Mouse (Mus musculus): ENCODE measurements around the gene Pds5a. TPM values are rescaled to one million over a fixed set of nuclear protein-coding genes. Genes with fewer than 3 reads are reported as not detected.
"Not testable (repeated sequence)": the region's sequence is repeated elsewhere in the genome, so short reads cannot be mapped to it uniquely, and the experiment has no call there.

Pds5a gene
- total and polyA plus RNA-seq, 3 experiments: 3.0 to 98.1 (median 74.0) TPM

- peak; percentile 84 for DNase-seq
These were observed 1.1 kb downstream of the Pds5a start for GRCm38 (mm10) chr5:65696821-65697485.

- not testable (repeated sequence) for DNase-seq
These were observed 4.0 kb downstream of the Pds5a start for GRCm38 (mm10) chr5:65694076-65694475.

- DNase-seq: no peak
These were observed 5.1 kb downstream of the Pds5a start for GRCm38 (mm10) chr5:65693018-65693417.

- DNase-seq: no peak
These were observed 9.3 kb downstream of the Pds5a start for GRCm38 (mm10) chr5:65688806-65689205.

DNA sequence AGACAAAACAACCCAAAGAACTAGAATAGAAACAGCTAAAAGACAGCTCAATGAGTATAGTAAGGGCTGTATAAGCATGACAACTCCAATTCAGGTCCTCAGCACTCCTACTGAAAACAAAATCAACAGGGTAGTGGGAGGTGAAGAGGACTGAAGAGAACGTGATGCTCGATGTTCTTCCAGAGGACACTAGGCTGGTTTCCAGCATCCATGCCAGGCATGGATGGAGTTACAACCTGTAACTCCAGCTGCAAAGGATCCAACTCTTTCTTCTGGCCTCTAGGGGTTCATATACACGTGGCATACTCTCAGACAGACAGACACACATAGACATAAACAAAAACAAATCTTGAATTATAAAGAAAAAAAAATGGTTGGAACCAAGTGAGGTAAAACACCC lies 11.3 kb downstream of the Pds5a start:
- no peak for DNase-seq

- DNase-seq: peak; percentile 8
These were observed 19.2 kb downstream of the Pds5a start for GRCm38 (mm10) chr5:65678826-65679225.

DNA sequence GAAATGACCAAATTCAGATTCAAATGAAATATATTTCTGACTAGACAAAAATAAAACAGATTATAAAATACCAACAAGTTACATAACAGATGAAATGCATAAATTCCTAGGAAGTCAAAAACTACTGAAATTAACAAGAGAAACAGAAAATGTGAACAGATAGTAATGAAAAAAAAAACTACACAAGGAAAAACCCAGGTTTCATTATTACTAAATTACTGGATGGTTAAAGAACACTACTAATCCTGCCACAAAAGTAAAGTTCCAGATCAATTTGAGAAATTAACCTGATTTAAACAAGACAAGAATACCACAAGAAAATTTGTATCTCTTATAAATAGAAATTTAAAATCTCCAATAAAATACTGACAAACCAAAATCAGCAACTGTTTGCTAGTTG lies 25.9 kb downstream of the Pds5a start:
- no peak for DNase-seq

GRCm38 (mm10) chr5:65667644-65668043 lies 30.4 kb downstream of the Pds5a start:
- DNase-seq: no peak

- no peak for DNase-seq
These were observed 32.7 kb downstream of the Pds5a start for GRCm38 (mm10) chr5:65665370-65665769.

GRCm38 (mm10) chr5:65661958-65662357 lies 36.1 kb downstream of the Pds5a start:
- no peak for DNase-seq

GRCm38 (mm10) chr5:65653786-65654185 lies 44.3 kb downstream of the Pds5a start:
- DNase-seq: no peak

- no peak for DNase-seq
These were observed 59.2 kb downstream of the Pds5a start for GRCm38 (mm10) chr5:65638896-65639295.

GRCm38 (mm10) chr5:65624340-65624739 lies 73.7 kb downstream of the Pds5a start:
- no peak for DNase-seq

DNA sequence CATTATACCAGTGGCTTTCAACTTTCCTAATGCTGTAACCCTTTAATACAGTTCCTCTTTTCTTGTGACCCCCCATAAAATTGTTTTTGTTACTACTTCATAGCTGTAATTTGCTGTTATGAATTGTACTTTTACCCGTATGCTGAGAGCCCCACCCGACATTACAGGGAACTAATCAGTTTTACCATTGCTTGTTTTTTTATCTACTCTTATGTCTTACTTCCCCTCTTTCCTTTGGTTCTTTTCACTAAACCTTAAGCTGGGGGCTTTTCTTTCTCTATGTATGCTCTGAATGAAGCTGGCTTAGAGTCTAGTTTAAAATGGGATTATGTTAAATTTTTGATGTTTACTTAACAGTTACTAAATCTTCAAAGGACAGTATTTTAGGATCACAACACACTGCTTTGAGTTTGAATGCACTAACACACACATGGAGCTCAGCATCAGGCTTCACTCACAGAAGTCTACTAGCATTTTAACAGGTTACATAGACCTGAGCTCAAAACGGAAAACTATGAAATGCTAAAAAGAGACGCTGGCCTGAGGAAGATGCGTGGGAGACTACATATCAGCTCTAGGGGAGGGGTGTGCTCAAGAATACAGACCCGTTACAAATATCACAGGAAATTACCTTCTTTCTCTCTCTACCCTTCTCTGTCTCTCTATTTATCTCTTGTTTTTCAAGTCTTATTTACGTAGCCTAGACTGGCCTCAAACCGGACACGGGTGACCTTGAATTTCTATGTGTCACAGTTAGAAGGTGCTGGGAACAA lies 84.7 kb downstream of the Pds5a start:
- DNase-seq: no peak

DNA sequence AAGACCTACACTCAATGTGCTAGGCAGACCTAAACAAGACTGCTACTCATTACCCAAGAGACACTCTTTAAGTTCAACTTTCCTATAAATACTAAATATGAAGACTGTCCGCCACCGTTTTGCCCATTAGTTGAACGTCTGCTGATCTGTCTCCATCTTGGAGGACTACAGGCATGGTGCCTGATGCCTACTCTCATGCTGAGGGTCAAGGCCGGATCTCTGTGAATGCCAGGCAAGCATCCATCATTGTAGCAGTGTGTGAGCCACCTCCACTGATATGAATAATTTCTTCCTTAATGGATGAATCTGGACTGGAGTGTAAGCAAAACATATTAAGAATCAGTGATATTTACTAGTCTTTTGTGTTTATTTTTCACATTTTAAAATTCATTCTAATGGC lies 87.5 kb downstream of the Pds5a start:
- DNase-seq: peak; percentile 50

DNA sequence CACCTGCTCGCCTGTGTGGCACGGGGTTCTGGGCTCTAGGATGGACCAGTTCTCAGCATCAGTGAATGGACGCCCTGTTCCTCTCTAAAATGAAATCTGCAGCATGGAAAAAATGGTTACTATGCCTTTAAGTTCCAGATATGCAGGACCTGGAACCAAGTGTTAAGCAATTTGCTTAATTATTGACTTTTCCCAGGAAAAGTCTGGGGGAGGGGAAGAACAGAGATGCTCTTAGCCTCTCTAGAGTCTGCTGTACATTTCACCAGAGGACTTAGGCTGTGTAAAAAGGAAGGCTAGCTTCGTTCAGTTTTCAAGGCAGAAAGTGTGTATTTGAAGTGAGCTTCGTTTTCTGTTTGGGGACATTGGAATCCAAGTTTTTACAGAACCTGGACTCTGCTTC lies 88.3 kb downstream of the Pds5a start:
- DNase-seq: no peak

DNA sequence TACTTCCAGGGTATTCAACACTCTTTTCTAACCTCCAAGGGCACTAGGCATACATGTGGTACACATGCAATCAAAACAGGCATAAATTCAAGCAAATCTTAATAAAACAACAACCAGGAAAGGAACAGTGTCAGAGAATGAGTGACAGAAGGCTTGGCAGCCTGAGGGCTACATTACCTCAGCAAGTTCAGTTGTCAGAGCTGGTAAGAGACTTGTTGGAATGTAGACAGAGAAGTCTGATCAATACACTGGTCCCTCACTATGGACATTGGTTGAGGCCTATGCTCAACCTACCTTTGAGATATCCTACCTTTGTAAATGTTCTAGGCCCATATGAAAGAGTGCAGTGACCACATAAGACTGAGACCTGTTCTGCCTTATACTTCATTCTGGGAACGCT lies 91.3 kb downstream of the Pds5a start:
- DNase-seq: no peak

- no peak for DNase-seq
These were observed 98.4 kb downstream of the Pds5a start for GRCm38 (mm10) chr5:65599681-65600080.

DNA sequence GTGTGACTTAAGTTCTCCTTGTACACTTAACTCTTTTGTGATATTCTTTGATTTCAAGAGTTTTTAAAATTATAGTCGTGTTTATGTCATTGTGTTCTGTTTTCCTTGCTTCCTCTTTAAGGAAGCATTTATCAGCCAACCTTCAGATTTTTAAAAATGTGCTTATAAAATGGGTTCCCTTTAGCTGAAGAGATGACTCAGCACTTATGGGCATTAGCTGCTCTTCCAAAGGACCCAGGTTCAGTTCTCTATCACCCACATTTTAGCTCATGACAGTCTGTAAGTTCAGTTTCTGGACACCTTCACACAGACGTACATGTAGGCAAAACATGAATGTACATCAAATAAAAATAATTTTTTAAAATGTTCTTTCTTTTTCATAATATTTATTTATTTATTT lies 105.7 kb downstream of the Pds5a start:
- no peak for DNase-seq

GRCm38 (mm10) chr5:65590199-65590598 lies 107.9 kb downstream of the Pds5a start:
- DNase-seq: no peak

DNA sequence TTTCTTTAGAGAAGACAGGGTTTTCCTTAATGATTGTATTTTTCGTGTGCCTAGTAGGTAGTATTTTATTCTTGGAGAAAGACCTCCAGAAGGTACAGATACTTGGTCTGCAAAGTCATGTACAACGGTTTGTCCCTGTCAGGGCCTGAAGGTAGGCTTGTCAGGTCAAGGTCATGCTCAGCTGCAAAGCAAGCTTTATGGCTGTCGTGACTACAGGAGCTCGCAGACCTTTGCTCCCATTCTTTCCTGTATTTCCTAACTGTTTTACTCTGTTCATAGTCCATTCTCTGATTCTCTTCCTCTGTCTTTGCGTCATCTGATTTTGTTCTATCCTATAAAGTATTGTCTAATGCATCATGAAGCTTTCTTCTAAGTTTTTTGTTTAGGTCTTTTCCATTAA lies 111.8 kb downstream of the Pds5a start:
- DNase-seq: peak; percentile 33

GRCm38 (mm10) chr5:65578545-65578944 lies 119.5 kb downstream of the Pds5a start:
- DNase-seq: no peak

DNA sequence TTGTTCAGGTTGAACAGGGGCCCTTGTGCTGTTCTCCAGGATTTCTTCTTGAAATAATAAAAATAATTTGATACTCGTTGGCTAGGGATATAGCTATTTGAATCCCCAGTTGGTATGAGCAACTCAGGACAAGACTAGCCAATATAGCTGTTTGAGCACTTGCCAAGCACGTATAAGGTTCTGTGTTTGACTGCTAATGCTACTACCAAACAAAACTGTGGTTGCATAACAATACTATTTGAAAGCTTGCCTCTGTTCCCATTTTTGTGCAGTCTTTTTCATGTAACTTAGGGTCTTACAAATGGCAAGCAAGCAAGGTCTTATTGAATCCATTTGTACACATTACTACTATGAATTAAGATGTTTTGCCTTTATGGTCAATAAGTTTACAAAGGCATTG lies 122.2 kb downstream of the Pds5a start:
- DNase-seq: no peak

GRCm38 (mm10) chr5:65574876-65575275 lies 123.2 kb downstream of the Pds5a start:
- no peak for DNase-seq

All from adrenal gland, adult 2 months (tissue).